Mouse (Mus musculus) right cerebral cortex, postnatal 4 days (tissue): ENCODE measurements around the gene Ifna14.
"Not testable (repeated sequence)": the region's sequence is repeated elsewhere in the genome, so short reads cannot be mapped to it uniquely, and the experiment has no call there.

Source experiments
- DNase-seq: peaks from one replicate; pipeline ENCODE4 v3.0.0-alpha.2; 2022

Gene Ifna14

GRCm38 (mm10) chr4:88571698-88572097, at the start of gene Ifna14:
Ifna14 (minus strand) TSS chr4:88571798.
- no peak for DNase-seq

DNA sequence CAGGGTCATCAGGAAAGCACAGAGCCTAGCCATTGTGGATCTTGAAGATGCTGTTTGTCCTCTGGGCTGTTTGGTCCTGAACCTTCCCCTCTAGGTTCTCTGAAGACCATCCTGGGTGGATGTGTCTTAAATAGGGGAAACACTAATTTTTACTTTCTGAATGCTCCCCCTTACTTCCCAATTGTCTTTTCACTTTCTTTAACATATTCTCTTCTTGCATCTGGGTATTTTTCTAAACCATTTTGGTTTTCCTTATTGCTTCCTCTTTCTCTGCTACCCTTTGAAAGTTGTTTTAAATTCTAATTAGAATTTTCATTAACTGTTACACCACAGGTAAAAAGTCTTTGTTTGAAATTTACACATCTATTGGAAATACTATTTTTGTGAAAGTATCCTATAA, 31.7 kb upstream of the Ifna14 start, which contains the start of gene Ifna12:
TSS of gene Ifna12 (minus strand) at position 101 of the 400 bp plus-strand sequence.
- no peak for DNase-seq

- no peak for DNase-seq
Measured at GRCm38 (mm10) chr4:88592285-88592684, 20.7 kb upstream of the Ifna14 start, which contains the start of gene Ifna9. Ifna9 (minus strand) TSS chr4:88592385.

DNA sequence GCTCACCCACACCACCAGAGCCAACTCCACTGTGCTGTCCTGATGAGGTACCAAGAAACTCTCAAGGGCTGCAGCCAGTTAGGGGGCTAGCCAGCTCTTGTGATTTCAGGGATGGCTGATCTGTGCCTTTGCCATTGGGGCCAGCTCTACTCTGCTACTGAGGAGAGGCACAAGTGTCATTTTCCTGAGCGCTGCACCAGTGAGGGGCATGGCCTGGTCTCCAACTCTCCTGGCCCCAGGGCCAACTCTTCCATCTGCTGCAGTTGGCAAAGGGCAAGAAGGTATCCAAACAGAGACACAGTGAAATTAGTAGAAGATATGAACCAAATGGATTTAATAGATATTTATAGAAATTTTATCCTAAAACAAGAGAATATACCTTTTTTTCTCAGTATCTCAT, 9.8 kb downstream of the Ifna14 start:
- DNase-seq, result no peak

DNA sequence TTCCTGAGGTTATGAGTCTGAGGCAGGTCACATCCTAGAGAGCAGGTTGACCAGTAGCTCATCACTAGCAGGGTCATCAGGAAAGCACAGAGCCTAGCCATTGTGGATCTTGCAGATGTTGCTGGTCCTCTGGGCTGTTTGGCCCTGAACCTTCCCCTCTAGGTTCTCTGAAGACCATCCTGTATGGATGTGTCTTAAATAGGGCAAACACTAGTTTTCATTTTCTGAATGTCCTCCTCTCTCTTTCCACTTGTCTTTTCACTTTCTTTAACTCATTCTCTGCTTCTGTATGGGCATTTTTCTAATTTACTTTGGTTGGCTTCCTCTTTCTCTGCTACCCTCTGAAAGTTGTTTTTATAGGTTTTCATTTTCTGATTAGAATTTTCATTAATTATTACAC, 13.5 kb downstream of the Ifna14 start, which contains the start of gene Ifna15:
TSS of gene Ifna15 (minus strand) at position 101 of the 400 bp plus-strand sequence.
- DNase-seq, result not testable (repeated sequence)

GRCm38 (mm10) chr4:88550161-88550945, 21.2 kb downstream of the Ifna14 start:
- peak; percentile 59 for DNase-seq

DNA sequence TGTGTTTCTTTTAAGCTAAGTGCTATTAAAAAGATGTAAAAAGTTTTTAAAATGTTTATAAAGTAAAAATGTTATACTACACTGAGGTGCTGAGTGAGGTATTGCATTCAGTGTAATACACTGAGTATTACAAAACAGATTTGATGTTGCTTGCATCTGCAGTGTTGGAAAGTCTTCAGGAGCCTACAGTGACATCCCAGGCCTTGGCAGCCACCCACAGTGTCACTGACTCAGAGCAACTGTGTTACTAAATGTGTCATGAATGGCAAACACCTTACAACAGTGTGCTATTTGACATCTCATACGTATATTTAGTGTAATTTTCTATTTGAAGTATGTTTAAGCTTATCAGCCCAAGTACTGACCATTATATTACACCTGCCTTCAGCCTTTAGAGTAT, 23.6 kb downstream of the Ifna14 start:
- DNase-seq, result no peak

DNA sequence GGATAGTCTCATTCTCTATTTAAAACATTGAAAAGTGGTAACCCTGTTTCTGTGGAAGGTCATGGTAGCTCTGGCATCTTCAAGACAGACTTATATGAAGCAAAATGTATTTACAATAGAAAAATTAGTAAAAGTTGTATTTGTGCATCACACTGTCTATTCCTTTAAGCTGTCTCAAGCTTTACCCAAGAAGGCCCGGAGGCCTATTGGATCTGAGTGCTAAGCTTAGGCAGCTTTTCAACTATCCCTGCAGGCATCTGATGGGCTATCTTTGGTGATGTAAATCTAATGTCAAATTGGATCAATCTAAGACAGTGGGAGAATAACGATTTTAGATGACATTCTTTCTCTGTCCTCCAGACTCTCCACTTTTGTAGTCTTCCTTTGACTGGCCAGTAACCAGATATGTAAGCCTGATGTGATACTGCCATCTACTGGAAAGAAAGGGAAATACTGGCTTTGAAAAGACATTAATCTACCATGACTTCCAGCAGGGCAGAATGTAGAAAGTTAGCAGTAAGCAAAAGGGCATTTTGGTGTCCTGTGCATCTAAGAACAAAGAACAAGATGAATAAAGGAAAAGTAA, 27.9 kb downstream of the Ifna14 start:
- DNase-seq, result no peak

GRCm38 (mm10) chr4:88537328-88537727, 34.3 kb downstream of the Ifna14 start:
- no peak for DNase-seq

DNA sequence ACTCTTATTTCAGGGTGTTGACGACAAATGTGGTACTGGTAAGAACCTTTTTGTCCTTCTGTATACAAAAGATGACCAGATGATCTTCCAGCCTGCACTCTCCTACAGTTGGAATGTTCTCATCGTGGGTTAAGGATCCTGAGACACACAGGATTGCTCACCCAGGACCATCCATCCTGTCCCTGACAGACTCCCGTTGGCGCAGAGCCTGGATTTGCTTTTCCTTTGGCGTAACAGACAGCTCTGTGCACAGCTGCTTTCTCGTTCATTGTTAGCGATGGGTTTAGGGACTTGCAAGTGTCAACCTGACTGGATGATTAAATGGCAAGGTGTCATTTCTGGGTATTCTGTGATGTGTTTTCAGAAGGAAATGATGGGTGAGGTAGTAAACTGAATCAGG, 35.0 kb downstream of the Ifna14 start:
- no peak for DNase-seq

DNA sequence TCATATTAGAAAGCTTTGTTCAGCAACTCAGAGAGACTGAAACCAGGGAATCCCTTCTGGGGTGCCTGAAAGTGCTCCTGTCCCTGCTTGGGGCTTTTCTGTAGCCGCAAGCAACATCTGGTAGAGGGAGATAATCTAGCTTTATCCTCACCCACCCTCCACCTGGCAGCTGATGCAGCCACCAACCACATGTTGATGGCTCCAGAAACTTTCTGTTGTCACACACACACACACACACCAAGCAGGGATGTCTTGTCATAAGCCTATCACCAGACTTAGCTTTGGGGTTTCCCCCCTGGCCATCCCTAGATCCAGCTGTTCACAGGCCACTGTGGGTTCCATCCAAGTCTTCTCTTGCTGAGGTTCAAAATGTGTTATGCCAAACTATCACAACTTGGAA, 35.9 kb downstream of the Ifna14 start:
- DNase-seq, result no peak

- no peak for DNase-seq
Measured at GRCm38 (mm10) chr4:88534903-88535302, 36.7 kb downstream of the Ifna14 start.

GRCm38 (mm10) chr4:88533499-88533898, 38.1 kb downstream of the Ifna14 start:
- no peak for DNase-seq

- DNase-seq, result no peak
Measured at GRCm38 (mm10) chr4:88530892-88531291, 40.7 kb downstream of the Ifna14 start.

- no peak for DNase-seq
Measured at GRCm38 (mm10) chr4:88530271-88530670, 41.3 kb downstream of the Ifna14 start.

DNA sequence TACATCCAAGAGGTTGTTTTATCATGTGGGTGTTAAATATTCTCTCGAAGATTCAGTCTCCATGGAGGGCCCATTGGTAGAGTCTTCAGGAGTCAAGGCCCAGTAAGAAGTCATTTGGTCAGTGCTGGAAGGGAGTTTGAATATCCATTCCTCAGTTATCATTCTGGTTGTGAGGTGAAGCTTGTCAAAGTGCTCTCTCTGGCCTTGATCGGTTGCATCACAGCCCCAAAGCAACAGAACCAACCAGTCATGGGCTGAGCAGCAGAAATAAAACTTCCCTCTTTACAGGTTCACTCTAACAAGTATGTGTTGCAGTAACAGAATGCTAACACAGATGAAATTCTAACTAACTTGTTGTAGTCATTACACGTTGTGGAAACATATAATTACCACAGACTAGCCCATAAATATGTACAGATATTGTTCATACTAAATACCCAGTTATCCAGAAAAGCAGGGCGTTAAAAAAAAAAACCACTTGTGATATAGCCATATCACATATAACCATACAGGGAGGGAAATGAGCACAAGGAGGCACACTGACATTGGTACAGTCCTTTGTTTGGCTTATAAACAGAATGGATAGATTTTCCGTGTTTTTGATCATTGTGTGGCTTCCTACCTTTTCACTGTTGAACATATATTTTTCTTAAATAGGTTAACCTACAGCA, 45.1 kb downstream of the Ifna14 start:
- DNase-seq, result no peak

GRCm38 (mm10) chr4:88525393-88525792, 46.2 kb downstream of the Ifna14 start:
- DNase-seq, result no peak

DNA sequence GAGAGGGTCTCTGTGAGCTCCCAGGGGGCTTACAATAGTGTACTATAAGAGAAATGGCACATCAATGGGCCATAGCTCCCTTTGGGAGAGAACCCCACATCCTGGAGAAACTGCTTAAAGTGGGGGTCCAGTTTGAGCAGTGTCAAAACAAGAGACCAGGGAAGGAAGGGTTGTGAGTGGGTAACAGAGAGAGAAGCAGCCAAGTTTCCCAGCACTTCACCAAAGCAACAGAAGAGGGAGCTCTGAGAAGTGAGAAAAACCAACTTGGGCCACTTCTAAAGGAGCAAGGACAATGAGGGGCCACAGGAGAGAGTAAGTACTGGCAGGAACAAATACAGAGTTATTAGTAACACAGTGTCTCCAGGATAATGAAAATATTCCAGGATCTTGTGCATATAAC, 48.4 kb downstream of the Ifna14 start:
- no peak for DNase-seq

DNA sequence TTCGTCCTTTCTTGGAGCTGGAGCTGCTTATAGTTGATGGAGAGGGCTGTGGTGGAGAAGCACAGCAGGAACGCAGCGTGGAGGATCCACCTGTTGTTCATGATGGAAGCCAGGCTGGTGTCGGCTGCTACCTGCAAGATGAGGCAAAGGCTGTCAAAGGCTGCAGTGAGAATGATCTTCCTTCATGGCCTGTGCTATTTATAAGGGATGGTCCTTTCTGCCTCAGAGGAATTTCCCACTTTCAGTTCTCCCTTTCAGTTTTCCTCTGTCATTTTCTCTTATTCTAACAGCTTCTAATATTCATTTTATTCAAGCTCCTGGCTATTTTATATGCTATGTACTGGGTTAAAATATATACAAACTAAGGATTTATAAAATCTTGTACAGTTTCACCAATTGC, 48.9 kb downstream of the Ifna14 start, which contains the start of gene Ifnb1:
TSS of gene Ifnb1 (minus strand) at position 101 of the 400 bp plus-strand sequence.
- DNase-seq, result no peak
